Mouse (Mus musculus) left cerebral cortex, adult 11 months (tissue): ENCODE results near the gene 4930503B20Rik.

Source experiments
- DNase-seq: peaks from one replicate; pipeline ENCODE4 v3.0.0; 2022; ENCODE audit warnings: low spot score

The 4930503B20Rik gene

GRCm38 (mm10) chr3:146652431-146652830 is 1.3 kb upstream of the 4930503B20Rik start:
- no peak for DNase-seq

- DNase-seq = no peak
Measured at GRCm38 (mm10) chr3:146650716-146651115, 401 bp downstream of the 4930503B20Rik start.

DNA sequence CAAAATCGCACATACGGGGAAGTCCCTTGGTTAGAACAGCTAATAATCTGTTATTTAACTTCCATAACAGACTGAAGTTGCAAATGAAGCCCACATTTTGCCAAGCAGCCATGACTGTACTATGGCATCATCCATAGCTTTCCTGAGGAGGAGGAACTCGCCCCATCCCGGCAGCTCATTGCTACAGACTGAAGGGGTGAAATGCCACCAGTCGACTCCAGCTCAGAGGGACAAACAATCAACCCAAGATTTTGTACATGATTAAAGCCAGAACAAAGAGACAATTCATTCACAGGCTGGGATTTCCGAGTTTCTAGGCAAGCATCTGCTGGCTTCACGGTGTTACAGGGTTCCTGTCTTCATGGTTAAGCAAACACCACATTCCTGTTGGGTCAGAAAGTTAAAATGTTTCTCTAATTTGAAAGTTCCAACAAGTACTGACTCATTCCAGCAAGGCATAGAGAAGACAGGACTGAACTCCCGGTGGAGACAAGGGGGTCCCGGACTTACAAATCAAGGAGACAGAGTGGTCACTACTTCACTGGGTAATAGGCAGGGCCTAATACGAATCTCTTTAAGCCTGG is 1.7 kb downstream of the 4930503B20Rik start:
- no peak for DNase-seq

DNA sequence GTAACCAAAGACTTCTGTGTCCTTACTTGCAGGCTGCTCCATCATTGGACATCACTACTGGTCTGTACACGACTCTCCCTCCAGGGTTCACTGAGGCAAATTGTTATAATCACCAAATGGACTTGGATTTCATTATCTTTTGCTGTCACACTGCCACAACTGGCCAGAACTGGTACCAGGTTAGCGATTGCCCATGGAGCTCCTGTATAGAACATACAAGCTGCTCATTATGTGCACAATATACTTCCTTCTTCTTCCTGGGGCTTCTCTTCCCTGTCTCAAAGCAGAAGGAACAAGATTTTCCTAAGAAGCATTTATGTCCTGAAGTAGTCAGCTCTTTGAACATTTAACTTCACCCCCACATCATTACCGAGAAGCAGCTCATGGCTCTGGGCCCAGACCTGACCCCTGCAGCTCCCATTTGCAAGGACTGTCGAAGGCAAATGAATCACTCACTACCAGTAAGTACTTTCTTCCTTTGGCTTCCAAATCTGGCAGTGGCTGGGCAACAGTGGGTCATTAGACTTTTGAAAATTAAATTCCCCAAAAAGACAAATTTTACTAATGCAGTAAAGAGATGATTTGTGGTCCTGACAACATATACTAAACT is 9.2 kb downstream of the 4930503B20Rik start:
- DNase-seq = no peak

DNA sequence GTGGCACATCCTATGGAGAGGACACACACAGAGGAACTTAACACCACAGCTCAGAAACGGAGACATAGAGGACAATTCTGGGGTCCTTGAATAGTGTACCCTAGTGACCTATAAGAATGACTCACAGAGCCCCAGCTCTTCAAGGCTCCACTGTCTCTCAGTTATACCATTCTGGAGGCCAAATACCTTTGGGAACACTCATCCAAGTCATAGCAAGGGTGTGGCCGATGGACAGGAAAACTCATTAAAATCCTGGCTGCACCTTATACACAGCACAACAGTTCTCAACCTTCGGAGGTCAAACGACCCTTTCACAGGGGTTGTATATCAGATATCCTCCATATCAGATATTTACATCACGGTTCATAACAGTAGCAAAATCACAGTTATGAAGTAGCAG is 18.6 kb downstream of the 4930503B20Rik start:
- DNase-seq = no peak

- no peak for DNase-seq
Measured at GRCm38 (mm10) chr3:146628227-146628982, 22.7 kb downstream of the 4930503B20Rik start.

DNA sequence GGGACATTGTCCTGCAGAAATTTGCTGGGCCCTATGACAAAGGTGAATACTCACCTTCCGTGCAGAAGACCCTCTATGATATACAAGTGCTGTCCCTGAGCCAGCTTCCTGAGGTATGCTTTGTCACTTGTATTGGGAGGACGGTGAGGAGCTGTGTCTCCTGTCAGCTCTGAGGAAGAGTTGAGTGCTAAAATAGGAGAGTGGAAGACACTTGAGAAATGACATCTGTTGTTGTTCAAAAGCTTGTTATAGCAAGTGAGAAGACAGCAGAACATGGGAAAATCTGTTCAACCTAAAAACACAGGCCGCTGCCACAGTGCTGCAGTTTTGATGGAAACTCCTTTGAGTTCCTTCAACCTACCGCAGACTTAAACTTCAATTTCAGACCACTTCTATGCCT is 25.4 kb downstream of the 4930503B20Rik start:
- DNase-seq = peak; percentile 32

DNA sequence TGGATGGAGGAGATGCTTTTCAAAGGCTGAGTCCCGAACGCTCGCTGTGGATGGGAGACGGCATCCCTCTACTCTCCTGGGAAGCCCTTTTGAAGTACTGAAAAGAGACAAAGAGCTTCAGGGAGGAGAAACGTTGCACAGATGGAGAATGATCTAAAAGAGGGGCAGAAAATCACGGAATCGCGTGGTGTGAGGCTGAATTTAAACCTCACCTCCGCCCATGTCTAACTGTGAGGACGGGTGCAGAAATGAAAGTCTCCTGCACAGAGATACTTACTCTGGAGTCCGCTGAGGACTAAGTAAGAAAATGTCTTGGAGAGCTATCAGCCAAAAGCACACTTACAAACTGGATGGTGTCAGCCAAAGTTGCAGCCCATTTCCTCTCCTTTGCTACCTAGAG is 29.2 kb downstream of the 4930503B20Rik start:
- DNase-seq = no peak

DNA sequence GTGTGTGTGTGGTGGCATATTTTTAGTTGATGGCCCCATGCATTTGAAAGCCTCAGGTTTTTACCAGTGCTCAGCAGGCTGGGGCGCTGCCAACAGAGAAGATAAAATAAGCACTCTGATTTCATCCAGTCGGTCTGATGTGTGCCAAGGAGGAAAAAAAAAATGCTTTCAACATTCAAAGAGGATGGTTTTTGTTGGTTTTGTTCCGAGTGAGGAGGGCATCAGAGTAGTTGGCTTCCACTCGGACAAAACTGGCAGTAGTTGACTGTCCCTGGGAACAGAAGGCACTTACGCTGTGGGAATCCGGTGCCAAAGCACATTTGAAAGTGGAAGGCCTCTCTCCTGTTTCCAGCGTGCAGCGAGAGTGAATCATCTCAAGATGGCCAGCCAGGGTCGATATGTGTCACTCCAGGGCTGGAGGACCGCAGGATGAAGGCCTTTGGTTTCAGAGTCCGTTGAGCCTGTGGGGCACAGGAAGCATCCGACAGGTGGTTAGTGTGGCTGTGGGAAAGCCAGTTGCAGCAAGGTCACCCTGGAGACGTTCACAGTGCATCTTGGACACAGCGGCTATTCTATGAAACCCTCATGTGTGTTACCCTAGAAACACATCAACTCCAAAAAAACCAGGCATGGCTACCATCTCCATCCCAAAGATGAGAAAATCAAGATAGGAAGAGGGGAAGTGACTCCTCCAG is 30.4 kb downstream of the 4930503B20Rik start:
- peak; percentile 75 for DNase-seq

- peak; percentile 60 for DNase-seq
Measured at GRCm38 (mm10) chr3:146620101-146620500, 31.0 kb downstream of the 4930503B20Rik start.

DNA sequence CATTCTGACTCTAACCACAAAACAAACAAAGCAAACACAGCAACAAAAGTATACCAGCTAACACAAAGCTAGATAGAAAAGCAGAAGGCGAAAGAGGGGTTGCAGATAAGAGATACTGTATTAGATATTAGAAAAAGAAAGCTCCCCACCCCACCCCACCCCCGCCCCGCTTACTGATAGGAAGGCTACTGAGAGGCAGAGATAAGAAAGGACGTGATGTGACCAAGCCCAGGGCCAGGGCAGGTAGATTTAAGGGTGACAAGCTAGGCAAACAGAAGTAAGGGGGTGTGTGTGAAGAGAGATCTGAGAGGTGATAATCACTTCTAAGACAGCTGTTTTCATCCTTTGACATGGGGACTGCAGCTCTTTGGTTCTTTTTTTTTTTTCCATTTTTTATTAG is 32.8 kb downstream of the 4930503B20Rik start:
- no peak for DNase-seq

DNA sequence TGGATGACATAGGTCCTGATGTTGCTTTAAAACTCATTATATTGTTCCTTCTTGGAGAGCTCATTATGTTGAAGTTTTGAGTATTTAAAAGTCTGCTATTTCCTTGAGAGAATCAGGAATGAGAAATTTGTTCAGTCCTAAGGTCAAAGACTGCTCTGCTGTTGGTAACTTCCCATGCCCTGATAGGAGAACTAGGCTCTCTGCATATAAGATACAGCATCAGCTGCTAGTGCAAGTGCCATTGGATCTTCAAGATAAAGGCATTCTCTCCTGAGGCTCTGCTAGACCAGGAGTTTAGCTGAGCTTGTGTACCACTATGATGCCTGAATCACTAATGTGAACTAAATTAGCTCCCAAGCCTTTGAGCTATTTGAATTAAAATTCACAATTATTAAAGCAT is 33.2 kb downstream of the 4930503B20Rik start:
- no peak for DNase-seq

DNA sequence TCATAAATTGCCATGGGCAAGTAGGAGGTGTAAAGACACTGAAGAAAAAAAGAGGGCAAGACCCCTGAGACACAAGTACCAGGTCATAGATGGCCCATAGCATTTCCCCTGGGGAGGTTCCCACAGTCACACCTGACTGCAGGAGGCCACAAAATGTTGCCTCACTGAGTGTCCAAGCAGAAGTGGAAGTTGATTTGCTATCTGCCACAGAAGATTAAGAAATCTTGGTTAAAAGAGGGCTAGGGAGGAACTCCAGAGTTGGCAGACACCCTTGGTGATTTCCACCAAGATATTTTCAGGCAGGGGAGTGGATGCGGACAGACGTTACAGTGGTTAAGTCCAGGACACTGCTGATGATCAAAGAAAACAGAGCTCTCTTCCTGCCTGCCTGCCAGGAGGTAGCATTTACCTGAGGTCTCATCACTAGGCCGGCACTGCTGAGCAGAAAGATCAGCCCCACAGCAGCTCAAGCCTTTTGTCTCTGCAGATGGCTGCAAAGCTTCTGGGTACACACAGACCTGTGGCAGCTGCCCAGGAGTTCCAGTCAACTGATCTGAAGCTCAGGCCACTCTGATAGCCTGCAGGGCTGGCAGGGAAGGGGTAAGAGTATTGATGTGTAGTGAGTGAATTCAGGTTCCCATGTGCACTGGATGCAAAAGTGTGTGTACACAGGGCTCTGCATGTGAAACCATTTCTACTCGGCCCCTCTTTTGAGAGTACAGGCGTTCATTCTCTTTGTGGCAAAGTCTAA is 34.4 kb downstream of the 4930503B20Rik start:
- no peak for DNase-seq

GRCm38 (mm10) chr3:146615496-146615895 is 35.6 kb downstream of the 4930503B20Rik start, which contains the start of gene Dnase2b:
Gene Dnase2b (minus strand): TSS chr3:146615596.
- no peak for DNase-seq

GRCm38 (mm10) chr3:146611821-146612220 is 39.3 kb downstream of the 4930503B20Rik start:
- no peak for DNase-seq

- DNase-seq = no peak
Measured at GRCm38 (mm10) chr3:146611261-146611660, 39.9 kb downstream of the 4930503B20Rik start.

DNA sequence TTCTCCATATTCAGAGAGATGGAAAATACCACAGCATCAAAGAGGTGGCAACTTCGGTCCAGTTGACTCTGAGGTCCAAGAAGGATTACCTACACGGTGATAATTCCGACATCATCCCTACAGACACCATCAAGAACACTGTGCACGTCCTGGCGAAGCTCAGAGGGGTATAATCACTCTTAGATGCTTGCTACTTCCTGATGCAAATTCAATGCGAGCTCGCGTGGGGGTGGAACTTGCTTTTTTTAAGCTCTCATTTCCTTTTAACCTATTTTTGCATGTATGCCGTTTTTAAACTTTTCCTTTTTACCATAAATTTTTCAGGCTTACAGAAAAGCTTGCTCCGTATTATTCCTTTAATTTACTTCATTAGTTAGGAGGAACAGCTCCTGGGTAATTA is 40.8 kb downstream of the 4930503B20Rik start:
- DNase-seq = no peak

DNA sequence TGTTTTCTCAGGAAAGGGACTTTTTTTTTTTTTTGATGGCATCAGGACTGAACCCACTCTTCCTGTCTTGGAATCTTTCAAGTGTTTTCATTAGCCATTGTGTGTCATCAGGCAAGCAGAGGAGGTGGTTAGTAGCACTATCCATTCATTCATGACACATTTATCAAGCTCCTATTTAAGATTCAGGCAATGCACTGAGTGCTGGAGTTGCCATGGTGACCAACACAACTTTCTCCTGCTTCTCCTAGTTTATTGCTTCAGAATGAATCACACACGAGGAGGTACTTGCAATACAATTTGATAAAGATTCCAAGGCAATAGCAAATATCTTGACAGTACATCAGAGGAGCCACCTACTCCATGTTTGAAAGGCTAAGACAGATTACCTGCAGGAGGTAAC is 43.7 kb downstream of the 4930503B20Rik start:
- DNase-seq = peak; percentile 66

GRCm38 (mm10) chr3:146604647-146605046 is 46.5 kb downstream of the 4930503B20Rik start:
- DNase-seq = no peak

DNA sequence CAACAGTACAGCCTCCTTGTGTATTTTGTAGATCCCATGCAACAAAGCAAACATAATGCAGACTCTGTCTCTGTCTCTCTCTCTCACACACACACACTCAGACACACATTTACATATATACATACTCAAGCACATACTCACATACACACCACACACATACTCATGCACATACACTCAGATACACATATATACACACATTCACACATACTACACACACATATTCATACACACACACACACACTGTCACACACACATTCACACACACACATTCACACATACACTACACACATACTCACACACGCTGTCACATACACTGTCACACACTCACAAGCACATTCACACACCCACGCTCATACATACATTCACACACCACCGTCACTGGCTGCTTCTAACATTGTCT is 48.6 kb downstream of the 4930503B20Rik start:
- DNase-seq = no peak

DNA sequence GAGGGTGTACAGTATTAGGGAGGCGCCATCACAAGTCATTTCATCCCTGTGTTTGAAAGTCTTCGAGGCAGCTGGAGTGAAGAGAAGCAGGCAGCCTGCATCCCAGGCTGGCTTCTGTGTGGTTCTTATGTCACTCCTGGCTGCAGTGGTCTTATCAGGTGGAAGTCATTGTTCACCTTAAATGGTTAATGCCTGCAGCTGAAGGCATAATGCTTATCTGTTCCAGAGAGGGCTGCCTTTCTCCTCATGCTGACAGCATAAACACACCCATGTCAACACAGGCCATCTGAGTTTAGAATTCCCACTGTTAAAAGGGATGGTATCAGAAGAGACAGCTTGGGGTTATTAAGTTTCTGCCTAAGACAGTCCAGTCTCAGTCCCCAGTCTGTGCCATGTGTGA is 49.9 kb downstream of the 4930503B20Rik start:
- no peak for DNase-seq
